Mouse (Mus musculus) lung, embryonic 15.5 days (tissue): ENCODE results near the gene Xkr8. TPM values are rescaled to one million over a fixed set of nuclear protein-coding genes. Genes with fewer than 3 reads are reported as not detected.

Experiments
- ATAC-seq: fragments of 200-750 bp; cut with Nextera tagmentation; 2 replicates; pipeline ENCODE4 v1.8.0; 2017; ENCODE audit warnings: moderate number of reproducible peaks, borderline replicate concordance; ENCODE audit not compliant: low FRiP score, low TSS enrichment; ENCODE audit errors: extremely low read depth
- H3K27ac ChIP-seq: fragments of 300-500 bp; sonication (generic); 2 replicates; pipeline ENCODE4 v1.5.1; 2015; ENCODE audit warnings: moderate library complexity, mild to moderate bottlenecking, inconsistent platforms
- H3K27me3 ChIP-seq: fragments of 300-500 bp; sonication (generic); 2 replicates; pipeline ENCODE4 v1.6.1; 2015; ENCODE audit warnings: inconsistent platforms
- H3K36me3 ChIP-seq: fragments of 300-500 bp; sonication (generic); 2 replicates; pipeline ENCODE4 v1.6.1; 2015; ENCODE audit warnings: inconsistent platforms
- H3K4me1 ChIP-seq: fragments of 300-500 bp; sonication (generic); 2 replicates; pipeline ENCODE4 v1.6.1; 2015; ENCODE audit warnings: inconsistent platforms
- H3K4me2 ChIP-seq: fragments of 300-500 bp; sonication (generic); 2 replicates; pipeline ENCODE4 v1.6.1; 2015; ENCODE audit warnings: inconsistent platforms, mild to moderate bottlenecking, moderate library complexity
- H3K4me3 ChIP-seq: fragments of 300-500 bp; sonication (generic); 2 replicates; pipeline ENCODE4 v1.5.1; 2015; ENCODE audit warnings: mild to moderate bottlenecking, inconsistent platforms
- H3K9ac ChIP-seq: fragments of 300-500 bp; sonication (generic); 2 replicates; pipeline ENCODE4 v1.6.1; 2015; ENCODE audit warnings: inconsistent platforms
- H3K9me3 ChIP-seq: fragments of 300-500 bp; sonication (generic); 2 replicates; pipeline ENCODE4 v1.6.1; 2016; ENCODE audit warnings: inconsistent platforms
- WGBS: fragments of 180-500 bp; shearing (Covaris S2); methylation state at CpG from one replicate; pipeline ENCODE4 v1.1.7; 2015; 5-methylcytosine and 5-hydroxymethylcytosine counted together
- polyA plus RNA-seq: library from polyadenylated mRNA; unstranded; fragments of >200 nt; fragmentation: Nextera tagmentation; extraction: Ambion mirVana; gene quantifications from 2 replicates; pipeline ENCODE4 v1.2.1, GENCODE M21; 2015

Xkr8 gene
- polyA plus RNA-seq, 1 experiment from 2014 or later, result 5.1 TPM

GRCm38 (mm10) chr4:132734766-132735165 is 2.4 kb upstream of the Xkr8 start:
- 92% methylated on average over 2 of the region's 2 CpGs for WGBS
- H3K9ac ChIP-seq, result no peak overlapping the region
- H3K9me3 ChIP-seq, result no peaks in the 10 kb centered on the region
- H3K27me3 ChIP-seq, result no peaks in the 10 kb centered on the region
- peaks cover 7% of the 10 kb centered on the region for H3K4me1 ChIP-seq
- H3K27ac ChIP-seq, result no peak overlapping the region
- ATAC-seq, result no peak
- H3K36me3 ChIP-seq, result no peaks in the 10 kb centered on the region
- no peak overlapping the region for H3K4me3 ChIP-seq
- H3K4me2 ChIP-seq, result no peak overlapping the region

GRCm38 (mm10) chr4:132733071-132733770 is 875 bp upstream of the Xkr8 start:
- WGBS, result 90% methylated on average over 25 of the region's 25 CpGs
- H3K4me2 ChIP-seq, result no peak overlapping the region
- H3K4me3 ChIP-seq, result no peak overlapping the region
- peaks cover 7% of the 10 kb centered on the region for H3K4me1 ChIP-seq
- no peak for ATAC-seq
- H3K27me3 ChIP-seq, result no peaks in the 10 kb centered on the region
- H3K9ac ChIP-seq, result no peak overlapping the region
- 0 out of 2 replicates have a peak overlapping the region, but pooled peaks have one; percentile 34 for H3K27ac ChIP-seq
- H3K9me3 ChIP-seq, result no peaks in the 10 kb centered on the region
- H3K36me3 ChIP-seq, result no peaks in the 10 kb centered on the region

- no peak overlapping the region for H3K27ac ChIP-seq
- no peaks in the 10 kb centered on the region for H3K36me3 ChIP-seq
- no peak for ATAC-seq
- peaks cover 7% of the 10 kb centered on the region for H3K4me1 ChIP-seq
- no peaks in the 10 kb centered on the region for H3K9me3 ChIP-seq
- peak overlapping the region; percentile 96 for H3K4me2 ChIP-seq
- no peaks in the 10 kb centered on the region for H3K27me3 ChIP-seq
- peak overlapping the region; percentile 68 for H3K4me3 ChIP-seq
- H3K9ac ChIP-seq, result peak overlapping the region; percentile 54
- 44% methylated on average over 12 of the region's 12 CpGs for WGBS
These were observed 730 bp downstream of the Xkr8 start for GRCm38 (mm10) chr4:132731616-132732015.

- H3K27ac ChIP-seq, result no peak overlapping the region
- no peak overlapping the region for H3K4me2 ChIP-seq
- no peak for ATAC-seq
- H3K9me3 ChIP-seq, result no peaks in the 10 kb centered on the region
- no peak overlapping the region for H3K9ac ChIP-seq
- no peak overlapping the region for H3K4me3 ChIP-seq
- peaks cover 7% of the 10 kb centered on the region for H3K4me1 ChIP-seq
- no peaks in the 10 kb centered on the region for H3K27me3 ChIP-seq
- 88% methylated on average over 8 of the region's 8 CpGs for WGBS
- H3K36me3 ChIP-seq, result no peaks in the 10 kb centered on the region
These were observed 4.1 kb downstream of the Xkr8 start for GRCm38 (mm10) chr4:132728233-132728632.

GRCm38 (mm10) chr4:132718251-132718650 is 14.1 kb downstream of the Xkr8 start:
- H3K27ac ChIP-seq, result no peak overlapping the region
- no peaks in the 10 kb centered on the region for H3K4me1 ChIP-seq
- H3K9ac ChIP-seq, result no peak overlapping the region
- WGBS, result 97% methylated on average over 1 of the region's 1 CpGs
- no peak for ATAC-seq
- H3K27me3 ChIP-seq, result no peaks in the 10 kb centered on the region
- H3K9me3 ChIP-seq, result no peaks in the 10 kb centered on the region
- no peak overlapping the region for H3K4me3 ChIP-seq
- no peak overlapping the region for H3K4me2 ChIP-seq
- peaks cover 47% of the 10 kb centered on the region for H3K36me3 ChIP-seq

GRCm38 (mm10) chr4:132713181-132713580 is 19.2 kb downstream of the Xkr8 start:
- Histone ChIP-seq H3K9me3 (no peaks in the 10 kb centered on the region), H3K9ac (no peak overlapping the region), H3K27me3 (no peaks in the 10 kb centered on the region), H3K4me1 (no peaks in the 10 kb centered on the region), H3K4me2 (no peak overlapping the region), H3K27ac (no peak overlapping the region), H3K36me3 (peaks cover 59% of the 10 kb centered on the region), H3K4me3 (no peak overlapping the region)
- WGBS, result 90% methylated on average over 7 of the region's 7 CpGs
- ATAC-seq, result no peak

- H3K27me3 ChIP-seq, result no peaks in the 10 kb centered on the region
- ATAC-seq, result no peak
- no peaks in the 10 kb centered on the region for H3K9me3 ChIP-seq
- no peak overlapping the region for H3K4me3 ChIP-seq
- no peaks in the 10 kb centered on the region for H3K4me1 ChIP-seq
- no peak overlapping the region for H3K27ac ChIP-seq
- H3K36me3 ChIP-seq, result peaks cover 87% of the 10 kb centered on the region
- 96% methylated on average over 8 of the region's 8 CpGs for WGBS
- H3K9ac ChIP-seq, result no peak overlapping the region
- H3K4me2 ChIP-seq, result no peak overlapping the region
These were observed 25.5 kb downstream of the Xkr8 start for GRCm38 (mm10) chr4:132706885-132707284.

GRCm38 (mm10) chr4:132702076-132702475 is 30.3 kb downstream of the Xkr8 start:
- Histone ChIP-seq H3K27me3 (no peaks in the 10 kb centered on the region), H3K36me3 (peaks cover 82% of the 10 kb centered on the region), H3K4me3 (no peak overlapping the region), H3K27ac (no peak overlapping the region), H3K4me1 (no peaks in the 10 kb centered on the region), H3K9me3 (no peaks in the 10 kb centered on the region), H3K9ac (no peak overlapping the region), H3K4me2 (no peak overlapping the region)
- 96% methylated on average over 5 of the region's 5 CpGs for WGBS
- ATAC-seq, result no peak

- no peaks in the 10 kb centered on the region for H3K9me3 ChIP-seq
These were observed 39.0 kb downstream of the Xkr8 start for GRCm38 (mm10) chr4:132693366-132693765.

GRCm38 (mm10) chr4:132689634-132690033 is 42.7 kb downstream of the Xkr8 start:
- ATAC-seq, result no peak
- Histone ChIP-seq H3K9me3 (no peaks in the 10 kb centered on the region), H3K4me2 (no peak overlapping the region), H3K36me3 (peaks cover 43% of the 10 kb centered on the region), H3K27ac (no peak overlapping the region), H3K9ac (no peak overlapping the region), H3K4me3 (no peak overlapping the region), H3K4me1 (no peaks in the 10 kb centered on the region), H3K27me3 (no peaks in the 10 kb centered on the region)
- 84% methylated on average over 2 of the region's 2 CpGs for WGBS

More at GRCm38 (mm10) chr4:132693366-132693765, 39.0 kb downstream of the Xkr8 start:
- no peak for ATAC-seq
- 85% methylated on average over 3 of the region's 3 CpGs for WGBS
- H3K27ac ChIP-seq, result no peak overlapping the region
- H3K27me3 ChIP-seq, result no peaks in the 10 kb centered on the region
- no peak overlapping the region for H3K4me2 ChIP-seq
- no peaks in the 10 kb centered on the region for H3K4me1 ChIP-seq
- peaks cover 57% of the 10 kb centered on the region for H3K36me3 ChIP-seq
- no peak overlapping the region for H3K9ac ChIP-seq
- H3K4me3 ChIP-seq, result no peak overlapping the region

GRCm38 (mm10) chr4:132676771-132677539 is 55.4 kb downstream of the Xkr8 start:
- no peaks in the 10 kb centered on the region for H3K27me3 ChIP-seq
- 80% methylated on average over 7 of the region's 7 CpGs for WGBS
- H3K9ac ChIP-seq, result no peak overlapping the region
- H3K4me1 ChIP-seq, result no peaks in the 10 kb centered on the region
- H3K4me2 ChIP-seq, result no peak overlapping the region
- no peak overlapping the region for H3K4me3 ChIP-seq
- no peak for ATAC-seq
- H3K36me3 ChIP-seq, result peaks cover 47% of the 10 kb centered on the region
- no peak overlapping the region for H3K27ac ChIP-seq
- H3K9me3 ChIP-seq, result no peaks in the 10 kb centered on the region
